Mouse (Mus musculus) forebrain, embryonic 15.5 days (tissue): Measurements from ENCODE around the gene Trp53inp2. TPM values are rescaled to one million over a fixed set of nuclear protein-coding genes. Genes with fewer than 3 reads are reported as not detected.

Experiments
- ATAC-seq: fragments of 200-750 bp; cut with Nextera tagmentation; replicated peaks from 2 replicates; pipeline ENCODE4 v1.8.0; 2017; ENCODE audit warnings: mild to moderate bottlenecking, moderate TSS enrichment, moderate library complexity
- H3K27ac ChIP-seq: fragments of 300-500 bp; sonication (generic); replicated peaks from 2 replicates; pipeline ENCODE4 v1.5.1; 2015; ENCODE audit warnings: mild to moderate bottlenecking, inconsistent platforms
- H3K27me3 ChIP-seq: fragments of 300-500 bp; sonication (generic); 2 replicates; pipeline ENCODE4 v1.6.1; 2015; ENCODE audit warnings: inconsistent platforms
- H3K36me3 ChIP-seq: fragments of 300-500 bp; sonication (generic); 2 replicates; pipeline ENCODE4 v1.6.1; 2015; ENCODE audit warnings: mild to moderate bottlenecking, inconsistent platforms
- H3K4me1 ChIP-seq: fragments of 300-500 bp; sonication (generic); 2 replicates; pipeline ENCODE4 v1.6.1; 2015; ENCODE audit warnings: inconsistent platforms
- H3K4me2 ChIP-seq: fragments of 300-500 bp; sonication (generic); replicated peaks from 2 replicates; pipeline ENCODE4 v1.6.1; 2015; ENCODE audit warnings: mild to moderate bottlenecking, inconsistent platforms
- H3K4me3 ChIP-seq: fragments of 300-500 bp; sonication (generic); 2 replicates; pipeline ENCODE4 v1.5.1; 2015; ENCODE audit warnings: mild to moderate bottlenecking, inconsistent platforms
- H3K9ac ChIP-seq: fragments of 300-500 bp; sonication (generic); replicated peaks from 2 replicates; pipeline ENCODE4 v1.6.1; 2015; ENCODE audit warnings: mild to moderate bottlenecking, inconsistent platforms
- H3K9me3 ChIP-seq: fragments of 300-500 bp; sonication (generic); 2 replicates; pipeline ENCODE4 v1.6.1; 2016; ENCODE audit warnings: inconsistent platforms
- WGBS: fragments of 180-500 bp; shearing (Covaris S2); methylation state at CpG from one replicate; pipeline ENCODE4 v1.1.7; 2015; ENCODE audit warnings: mixed read lengths; 5-methylcytosine and 5-hydroxymethylcytosine counted together
- microRNA counts: library from miRNA; unstranded; fragments of <30 nt; microRNA quantifications from one replicate; lab custom pipeline; 2016
- microRNA-seq: library from miRNA; unstranded; fragments of <30 nt; microRNA quantifications from one replicate; pipeline ENCODE4, GENCODE M21; 2016
- polyA plus RNA-seq: library from polyadenylated mRNA; unstranded; fragments of >200 nt; fragmentation: Nextera tagmentation; extraction: Ambion mirVana; gene quantifications from 2 replicates; pipeline ENCODE4 v1.2.1, GENCODE M21; 2015

The Trp53inp2 gene
- polyA plus RNA-seq, 1 experiment from 2014 or later, result 73.2 TPM

- no peaks in the 10 kb centered on the region for H3K9me3 ChIP-seq
- WGBS, result 10% methylated on average over 27 of the region's 27 CpGs
- 0 out of 2 replicates have a peak overlapping the region, but pooled peaks have one; percentile 23 for H3K9ac ChIP-seq
- peaks cover 46% of the 10 kb centered on the region for H3K36me3 ChIP-seq
- H3K4me1 ChIP-seq, result peaks cover 44% of the 10 kb centered on the region
- H3K27ac ChIP-seq, result no peak overlapping the region
- no peak overlapping the region for H3K4me3 ChIP-seq
- no peaks in the 10 kb centered on the region for H3K27me3 ChIP-seq
- ATAC-seq, result no peak
- peak overlapping the region; percentile 24 for H3K4me2 ChIP-seq
Observed at GRCm38 (mm10) chr2:155386534-155386899, 5.7 kb downstream of the Trp53inp2 start.

- Histone ChIP-seq H3K27ac (no peak overlapping the region), H3K4me3 (no peak overlapping the region), H3K9ac (no peak overlapping the region), H3K4me2 (no peak overlapping the region), H3K36me3 (peaks cover 46% of the 10 kb centered on the region), H3K9me3 (no peaks in the 10 kb centered on the region), H3K27me3 (no peaks in the 10 kb centered on the region), H3K4me1 (peaks cover 44% of the 10 kb centered on the region)
- no peak for ATAC-seq
- 61% methylated on average over 4 of the region's 4 CpGs for WGBS
Observed at GRCm38 (mm10) chr2:155387052-155387451, 6.2 kb downstream of the Trp53inp2 start.

DNA sequence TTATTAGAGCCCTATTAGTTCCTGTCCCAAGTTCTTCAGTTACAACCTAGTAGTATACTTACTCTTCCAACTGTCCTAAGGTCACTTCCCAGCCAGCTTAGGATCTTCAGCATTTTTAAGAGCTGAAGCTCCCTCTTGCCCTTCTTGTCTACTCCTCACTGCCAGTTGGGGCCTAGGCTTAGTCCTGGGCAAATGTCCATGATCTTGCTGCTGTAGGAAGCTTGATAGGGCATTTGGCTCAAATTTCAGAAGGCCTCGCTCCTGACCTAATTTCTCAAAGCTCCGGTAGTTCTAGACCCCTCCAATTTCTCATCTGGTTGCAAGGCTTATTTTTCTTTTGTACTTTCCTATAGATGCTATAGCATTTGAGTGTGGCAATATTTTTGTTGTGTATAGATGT, 7.7 kb downstream of the Trp53inp2 start:
- Histone ChIP-seq H3K4me1 (peaks cover 32% of the 10 kb centered on the region), H3K9me3 (no peaks in the 10 kb centered on the region), H3K9ac (no peak overlapping the region), H3K27me3 (no peaks in the 10 kb centered on the region), H3K4me3 (no peak overlapping the region), H3K27ac (no peak overlapping the region), H3K36me3 (peaks cover 49% of the 10 kb centered on the region), H3K4me2 (no peak overlapping the region)
- 96% methylated on average over 2 of the region's 2 CpGs for WGBS
- no peak for ATAC-seq

GRCm38 (mm10) chr2:155394586-155394985, 13.7 kb downstream of the Trp53inp2 start:
- Histone ChIP-seq H3K4me1 (no peaks in the 10 kb centered on the region), H3K27ac (no peak overlapping the region), H3K4me2 (no peak overlapping the region), H3K9me3 (no peaks in the 10 kb centered on the region), H3K4me3 (no peak overlapping the region), H3K9ac (no peak overlapping the region), H3K27me3 (no peaks in the 10 kb centered on the region), H3K36me3 (peaks cover 45% of the 10 kb centered on the region)
- no peak for ATAC-seq
- WGBS, result 87% methylated on average over 5 of the region's 5 CpGs

- ATAC-seq, result no peak
- no peaks in the 10 kb centered on the region for H3K4me1 ChIP-seq
- no peak overlapping the region for H3K4me3 ChIP-seq
- no peak overlapping the region for H3K4me2 ChIP-seq
- no peaks in the 10 kb centered on the region for H3K9me3 ChIP-seq
- H3K36me3 ChIP-seq, result peaks cover 56% of the 10 kb centered on the region
- H3K27me3 ChIP-seq, result no peaks in the 10 kb centered on the region
- H3K27ac ChIP-seq, result no peak overlapping the region
- H3K9ac ChIP-seq, result no peak overlapping the region
Observed at GRCm38 (mm10) chr2:155400276-155400675, 19.4 kb downstream of the Trp53inp2 start.

GRCm38 (mm10) chr2:155401926-155402325, 21.1 kb downstream of the Trp53inp2 start:
- H3K4me3 ChIP-seq, result no peak overlapping the region
- no peak for ATAC-seq
- H3K36me3 ChIP-seq, result peaks cover 63% of the 10 kb centered on the region
- H3K27me3 ChIP-seq, result no peaks in the 10 kb centered on the region
- no peaks in the 10 kb centered on the region for H3K9me3 ChIP-seq
- WGBS, result 94% methylated on average over 4 of the region's 4 CpGs
- no peak overlapping the region for H3K9ac ChIP-seq
- H3K27ac ChIP-seq, result no peak overlapping the region
- no peak overlapping the region for H3K4me2 ChIP-seq
- H3K4me1 ChIP-seq, result no peaks in the 10 kb centered on the region

DNA sequence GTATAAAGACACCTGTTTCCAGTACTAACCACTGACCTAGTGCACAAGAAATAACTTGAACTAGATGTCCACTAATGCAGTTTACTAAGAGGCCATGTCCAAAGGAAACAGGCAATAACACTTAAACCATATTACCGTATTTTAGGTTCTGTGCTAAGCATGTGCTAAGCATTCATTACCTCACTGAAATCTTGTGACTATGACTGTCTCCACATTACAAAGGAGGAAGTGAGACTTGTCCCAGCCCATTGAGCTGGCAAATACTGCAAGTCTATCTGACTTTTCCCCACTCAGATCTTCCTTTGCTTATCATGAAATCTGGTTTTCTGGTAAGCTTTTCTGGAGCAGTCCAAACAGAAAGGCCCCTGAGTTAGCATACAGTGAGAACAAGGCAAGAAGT, 23.8 kb downstream of the Trp53inp2 start:
- Histone ChIP-seq H3K27me3 (no peaks in the 10 kb centered on the region), H3K27ac (no peak overlapping the region), H3K9me3 (no peaks in the 10 kb centered on the region), H3K9ac (no peak overlapping the region), H3K4me2 (no peak overlapping the region), H3K4me1 (no peaks in the 10 kb centered on the region), H3K36me3 (peaks cover 64% of the 10 kb centered on the region), H3K4me3 (no peak overlapping the region)
- ATAC-seq, result no peak
- WGBS, result 98% methylated on average over 1 of the region's 1 CpGs

- Histone ChIP-seq H3K36me3 (peaks cover 48% of the 10 kb centered on the region), H3K9ac (no peak overlapping the region), H3K9me3 (no peaks in the 10 kb centered on the region), H3K4me2 (no peak overlapping the region), H3K4me1 (no peaks in the 10 kb centered on the region), H3K4me3 (no peak overlapping the region), H3K27me3 (no peaks in the 10 kb centered on the region), H3K27ac (no peak overlapping the region)
- WGBS, result 83% methylated on average over 2 of the region's 2 CpGs
- no peak for ATAC-seq
Observed at GRCm38 (mm10) chr2:155420911-155421310, 40.1 kb downstream of the Trp53inp2 start.

DNA sequence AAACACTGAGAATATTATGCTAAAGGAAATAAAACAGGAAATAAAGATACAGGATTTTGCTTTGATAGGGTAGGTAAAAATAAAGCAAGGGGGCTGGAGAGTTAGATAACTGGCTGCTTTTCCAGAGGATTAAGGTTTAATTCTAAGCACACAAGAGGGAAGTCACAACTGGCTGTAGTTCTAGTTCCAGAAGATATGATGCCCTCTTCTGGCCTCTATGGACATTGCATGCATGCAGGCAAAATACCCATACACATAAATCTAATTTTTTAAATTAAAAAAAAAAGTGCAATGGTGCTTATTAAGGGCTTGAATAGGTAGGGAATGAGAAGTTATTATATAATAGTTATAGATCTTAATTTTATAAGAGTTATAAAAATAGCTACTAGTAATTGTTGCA, 55.6 kb downstream of the Trp53inp2 start:
- Histone ChIP-seq H3K9me3 (no peaks in the 10 kb centered on the region), H3K36me3 (peaks cover 50% of the 10 kb centered on the region), H3K9ac (no peak overlapping the region), H3K27me3 (no peaks in the 10 kb centered on the region), H3K27ac (no peak overlapping the region), H3K4me3 (no peak overlapping the region), H3K4me2 (no peak overlapping the region), H3K4me1 (no peaks in the 10 kb centered on the region)
- no peak for ATAC-seq

MicroRNAs encoded within 50 kb of the gene (microRNA counts, 519-probe panel; counts per million panel counts)
- microRNA mmu-miR-695 (lab: Ali Mortazavi, UCI), result 2,252 counts per million, percentile 39 among the panel's probes with 10 or more counts

Small RNA genes within 50 kb of the gene (microRNA-seq; reads per million reads assigned to microRNA genes)
- not detected for gene Mir695

Other genes with a start within 250 kb of the Trp53inp2 start
- gene Itch, start 247.6 kb upstream of the Trp53inp2 start, polyA plus RNA-seq, result 48.8 and 49.8 TPM in 2 replicates
- gene Dynlrb1, start 144.5 kb upstream of the Trp53inp2 start, polyA plus RNA-seq, result 632 and 664 TPM in 2 replicates
- 358 and 365 TPM in 2 replicates for gene Map1lc3a, start 104.8 kb upstream of the Trp53inp2 start, polyA plus RNA-seq
- 47.7 and 52.8 TPM in 2 replicates for gene Pigu, start 23.6 kb upstream of the Trp53inp2 start, polyA plus RNA-seq
- gene Ncoa6, start 92.8 kb downstream of the Trp53inp2 start, polyA plus RNA-seq, result 28.1 and 28.8 TPM in 2 replicates
- gene Acss2, start 136.9 kb downstream of the Trp53inp2 start, polyA plus RNA-seq, result 21.6 and 22.5 TPM in 2 replicates
- gene Ggt7, start 137.2 kb downstream of the Trp53inp2 start, polyA plus RNA-seq, result 51.6 and 53.7 TPM in 2 replicates
- 12.8 and 15.6 TPM in 2 replicates for gene Gss, start 211.8 kb downstream of the Trp53inp2 start, polyA plus RNA-seq
- 0.29 and 0.59 TPM in 2 replicates for gene Myh7b, start 230.2 kb downstream of the Trp53inp2 start, polyA plus RNA-seq